Mouse (Mus musculus) adrenal gland, postnatal 14 days (tissue): Measurements from ENCODE around the gene Ankrd24. TPM values are rescaled to one million over a fixed set of nuclear protein-coding genes. Genes with fewer than 3 reads are reported as not detected.
A peak's percentile ranks its signal among the peaks of the same experiment; 100 is the strongest.

Experiments
- DNase-seq: peaks from one replicate; pipeline ENCODE4 v3.0.0; 2021; ENCODE audit warnings: mixed read lengths
- long read RNA-seq, 2 experiments: library from polyadenylated mRNA; stranded (forward); transcript quantifications; one replicate each; pipeline ENCODE4 v2.0.0; 2021
- total RNA-seq: library from RNA; stranded (reverse); gene quantifications from 2 replicates; pipeline ENCODE4 v1.2.3, GENCODE M21; 2021

Ankrd24 gene
- total RNA-seq, result 18.1 and 22.5 TPM in 2 replicates
- long read RNA-seq, experiment 1, partial matches to known transcripts, result 6 of 15 reads
- long read RNA-seq, experiment 1, other reads (novel, unspliced or antisense), result 9 of 15 reads
- long read RNA-seq, experiment 2, partial matches to known transcripts, result 2 of 8 reads
- long read RNA-seq, experiment 2, other reads (novel, unspliced or antisense), result 6 of 8 reads

GRCm38 (mm10) chr10:81628390-81628789 is at the start of gene Ankrd24:
Ankrd24 (plus strand) TSS chr10:81628540.
- no peak for DNase-seq

GRCm38 (mm10) chr10:81579967-81580366 is 48.4 kb upstream of the Ankrd24 start:
- no peak for DNase-seq

- no peak for DNase-seq
Observed at GRCm38 (mm10) chr10:81580441-81581070, 47.8 kb upstream of the Ankrd24 start.

- DNase-seq, result peak; percentile 65
Observed at GRCm38 (mm10) chr10:81583347-81583746, 45.0 kb upstream of the Ankrd24 start.

GRCm38 (mm10) chr10:81588739-81589138 is 39.6 kb upstream of the Ankrd24 start:
- no peak for DNase-seq

GRCm38 (mm10) chr10:81591846-81592245 is 36.5 kb upstream of the Ankrd24 start:
- DNase-seq, result no peak

GRCm38 (mm10) chr10:81592631-81593030 is 35.7 kb upstream of the Ankrd24 start:
- DNase-seq, result no peak

GRCm38 (mm10) chr10:81593223-81593622 is 35.1 kb upstream of the Ankrd24 start:
- DNase-seq, result no peak

GRCm38 (mm10) chr10:81593935-81594334 is 34.4 kb upstream of the Ankrd24 start:
- DNase-seq, result no peak

- no peak for DNase-seq
Observed at GRCm38 (mm10) chr10:81595599-81595998, 32.7 kb upstream of the Ankrd24 start.

- DNase-seq, result peak; percentile 70
Observed at GRCm38 (mm10) chr10:81596611-81597010, 31.7 kb upstream of the Ankrd24 start.

- peak; percentile 83 for DNase-seq
Observed at GRCm38 (mm10) chr10:81597137-81597950, 31.0 kb upstream of the Ankrd24 start.

- DNase-seq, result no peak
Observed at GRCm38 (mm10) chr10:81598342-81598741, 30.0 kb upstream of the Ankrd24 start.

- DNase-seq, result no peak
Observed at GRCm38 (mm10) chr10:81598871-81599270, 29.5 kb upstream of the Ankrd24 start.

- no peak for DNase-seq
Observed at GRCm38 (mm10) chr10:81599630-81600029, 28.7 kb upstream of the Ankrd24 start.

- no peak for DNase-seq
Observed at GRCm38 (mm10) chr10:81600096-81600495, 28.2 kb upstream of the Ankrd24 start.

GRCm38 (mm10) chr10:81600738-81601203 is 27.6 kb upstream of the Ankrd24 start, which contains the start of gene Tle6:
Tle6 (minus strand) TSS chr10:81601073.
- DNase-seq, result peak; percentile 98

GRCm38 (mm10) chr10:81601396-81601905 is 26.9 kb upstream of the Ankrd24 start:
- DNase-seq, result no peak

GRCm38 (mm10) chr10:81602741-81603151 is 25.6 kb upstream of the Ankrd24 start:
- peak; percentile 43 for DNase-seq

- DNase-seq, result no peak
Observed at GRCm38 (mm10) chr10:81604019-81604967, 24.0 kb upstream of the Ankrd24 start.

- DNase-seq, result peak; percentile 91
Observed at GRCm38 (mm10) chr10:81604968-81605665, 23.2 kb upstream of the Ankrd24 start.
